Comparison of ENCODE assay signal across 29 mouse cellular contexts in the genomic region with DNA sequence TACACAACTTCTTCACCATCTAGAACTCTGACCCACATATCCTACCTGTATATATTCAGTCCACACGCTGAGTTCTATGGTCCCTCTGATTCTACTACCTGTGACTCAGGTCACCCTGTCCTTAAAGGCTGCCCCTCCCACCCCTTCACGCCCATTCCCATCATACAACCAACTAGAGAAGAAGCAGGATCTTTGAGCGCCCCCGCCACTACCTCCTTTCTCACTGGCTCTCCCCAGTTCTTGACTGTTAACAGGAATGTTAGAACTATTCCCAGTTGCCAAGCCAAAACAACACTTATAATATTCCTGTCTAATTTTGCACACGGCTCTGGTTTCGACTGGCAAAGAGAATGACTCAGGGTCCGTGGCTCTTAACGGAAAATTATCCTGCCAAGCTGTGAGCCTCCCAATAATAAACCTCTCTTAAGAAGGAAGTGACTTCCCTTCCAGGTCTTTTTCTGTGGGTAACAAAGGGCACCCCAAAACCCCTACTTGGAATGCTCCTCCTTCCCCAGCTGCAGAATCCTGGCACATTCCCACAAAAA. TPM values are rescaled to one million over a fixed set of nuclear protein-coding genes. Genes with fewer than 3 reads are reported as not detected.
DNase-seq lines count a peak whose midpoint lies in the region; ATAC-seq and TF ChIP-seq lines count a peak whose summit lies in the region.
"Had no signal": no experiment of that assay in that cellular context is flagged by ENCODE, and none has a peak within 500 bp of the region (broad histone marks: within the 10 kb centered on the region; RNA-seq: fewer than 3 reads in every experiment).

No protein-coding gene starts in this region.

- peak overlapping the region in 1 of 2 experiments; percentile 83; a peak in 1 of 4 replicates for H3K27ac ChIP-seq in heart, embryonic 14.5 days (replicated peaks in 1 of 2; ENCODE audit: control insufficient read depth in 1 of 2, insufficient read depth in 1 of 2, low read depth in 2 of 2, low read length in 2 of 2)
- peak overlapping the region; percentile 35; the same call in 1 of the 2 replicates for H3K27ac ChIP-seq in liver, adult 2 months (replicated peaks; ENCODE audit: insufficient read depth, low read depth, low read length)
- no peak overlapping the region for H3K27ac ChIP-seq in liver, embryonic 12.5 days
- no peak overlapping the region for H3K27ac ChIP-seq in embryonic facial prominence, embryonic 10.5 days (replicated peaks)
- H3K27ac ChIP-seq: embryonic facial prominence, embryonic 15.5 days; forebrain, embryonic 13.5 days; hindbrain, embryonic 10.5 days; hindbrain, embryonic 15.5 days; layer of hippocampus, adult 2 months; lung, embryonic 15.5 days; midbrain, embryonic 10.5 days; neural tube, embryonic 13.5 days had no signal

- no peak for TF ChIP-seq CTCF in liver, adult 2 months (IDR thresholded peaks at IDR 0.05; ENCODE audit: low read depth, low read length)

- H3K4me2 ChIP-seq in heart, embryonic 14.5 days (ENCODE audit: low read length), result peak overlapping the region; percentile 81; the same call in 1 of the 2 replicates
- no peak overlapping the region for H3K4me2 ChIP-seq in liver, embryonic 12.5 days
- peak overlapping the region; percentile 89 for H3K4me2 ChIP-seq in myocyte (ENCODE audit: low read depth)
- H3K4me2 ChIP-seq: embryonic facial prominence, embryonic 15.5 days; forebrain, embryonic 13.5 days; hindbrain, embryonic 15.5 days; lung, embryonic 15.5 days; neural tube, embryonic 13.5 days had no signal

- peaks cover 25% of the 10 kb centered on the region for H3K79me2 ChIP-seq in liver, adult 2 months (ENCODE audit: control insufficient read depth, insufficient read depth, low read length)
- no peaks in the 10 kb centered on the region for H3K79me2 ChIP-seq in myocyte (ENCODE audit: control insufficient read depth, insufficient read depth)

- H3K9ac ChIP-seq in heart, embryonic 14.5 days (ENCODE audit: low read length), result 0 out of 2 replicates have a peak overlapping the region, but pooled peaks have one; percentile 2
- H3K9ac ChIP-seq in liver, adult 2 months (ENCODE audit: low read depth, low read length), result peak overlapping the region; percentile 6; the same call in 1 of the 2 replicates
- H3K9ac ChIP-seq in liver, embryonic 12.5 days, result no peak overlapping the region
- H3K9ac ChIP-seq: embryonic facial prominence, embryonic 15.5 days; forebrain, embryonic 13.5 days; hindbrain, embryonic 15.5 days; liver, embryonic 15.5 days; lung, embryonic 15.5 days; neural tube, embryonic 13.5 days had no signal

- H3K4me1 ChIP-seq in heart, embryonic 14.5 days (ENCODE audit: control insufficient read depth in 2 of 2, insufficient read depth in 2 of 2, low read length in 2 of 2), result peaks cover 13 to 44% of the 10 kb centered on the region in 2 experiments
- peaks cover 40% of the 10 kb centered on the region for H3K4me1 ChIP-seq in liver, adult 2 months (ENCODE audit: control insufficient read depth, insufficient read depth, low read length)
- peaks cover 41% of the 10 kb centered on the region for H3K4me1 ChIP-seq in liver, embryonic 12.5 days
- peaks cover 17% of the 10 kb centered on the region for H3K4me1 ChIP-seq in embryonic facial prominence, embryonic 10.5 days

- TF ChIP-seq POLR2A in liver, adult 2 months (IDR thresholded peaks at IDR 0.05; ENCODE audit: extremely low read depth, insufficient read depth, low read length), result no peak
- TF ChIP-seq POLR2A in myocyte (IDR thresholded peaks at IDR 0.05; ENCODE audit: insufficient read length, low read depth), result no peak

- no peak overlapping the region for H3K4me3 ChIP-seq in heart, embryonic 14.5 days (ENCODE audit: control insufficient read depth in 1 of 2, insufficient read depth in 1 of 2, low read depth in 1 of 2, low read length in 2 of 2)
- H3K4me3 ChIP-seq in liver, adult 2 months (ENCODE audit: insufficient read depth, low read depth, low read length), result peak overlapping the region; percentile 55; the same call in 1 of the 2 replicates
- H3K4me3 ChIP-seq in liver, embryonic 12.5 days, result no peak overlapping the region
- peak overlapping the region; percentile 35 for H3K4me3 ChIP-seq in myocyte
- H3K4me3 ChIP-seq in embryonic facial prominence, embryonic 10.5 days, result no peak overlapping the region
- H3K4me3 ChIP-seq: embryonic facial prominence, embryonic 15.5 days; forebrain, embryonic 13.5 days; hindbrain, embryonic 10.5 days; hindbrain, embryonic 15.5 days; layer of hippocampus, adult 2 months; liver, embryonic 15.5 days; lung, embryonic 15.5 days; midbrain, embryonic 10.5 days; neural tube, embryonic 13.5 days had no signal

- no peak for ATAC-seq in heart, embryonic 14.5 days (ENCODE audit: insufficient number of reproducible peaks, insufficient read depth, low FRiP score, low read depth)
- ATAC-seq in liver, embryonic 12.5 days, result no peak
- ATAC-seq: forebrain, embryonic 13.5 days; inflammation-experienced regulatory T-cells, adult 6 months; Patski had no signal

- no peak overlapping the region for H3ac ChIP-seq in myocyte (ENCODE audit: control insufficient read depth, insufficient read length)

- DNase-seq in heart, postnatal 4 days, result no peak
- DNase-seq in liver, adult 2 months (ENCODE audit: extremely low read depth, low read depth, low spot score), result peak; percentile 72
- peak; percentile 26 for DNase-seq in NIH3T3 (ENCODE audit: low read depth)
- DNase-seq in embryonic facial prominence, embryonic 10.5 days (ENCODE audit: low spot score), result no peak
- DNase-seq: adrenal gland, postnatal 14 days; cerebellum, adult 18-20 months; cerebellum, postnatal 14 days; gastrocnemius, postnatal 25 days; kidney, adult 2 months; kidney, postnatal 36 days; left cerebral cortex, postnatal 4 days; right cerebral cortex, postnatal 4 days; thymus, adult 2 months; thymus, postnatal 36 days had no signal

- no peaks in the 10 kb centered on the region for H3K27me3 ChIP-seq in heart, embryonic 14.5 days (ENCODE audit: control insufficient read depth, insufficient read depth, low read length)
- H3K27me3 ChIP-seq in liver, adult 2 months (ENCODE audit: control insufficient read depth, insufficient read depth, low read length), result no peaks in the 10 kb centered on the region
- peaks cover 14% of the 10 kb centered on the region for H3K27me3 ChIP-seq in liver, embryonic 12.5 days (replicated peaks)
- peaks cover 39% of the 10 kb centered on the region for H3K27me3 ChIP-seq in myocyte (ENCODE audit: control insufficient read depth, insufficient read depth, insufficient read length)
- H3K27me3 ChIP-seq in embryonic facial prominence, embryonic 10.5 days (replicated peaks; ENCODE audit: low read depth, poor library complexity, severe bottlenecking), result peaks cover 7% of the 10 kb centered on the region; the same call in 1 of the 2 replicates
- H3K27me3 ChIP-seq: embryonic facial prominence, embryonic 15.5 days; liver, embryonic 15.5 days; lung, embryonic 15.5 days; Patski had no signal

- no peaks in the 10 kb centered on the region for H3K9me3 ChIP-seq in heart, embryonic 14.5 days (ENCODE audit: control insufficient read depth, low read length)
- no peaks in the 10 kb centered on the region for H3K9me3 ChIP-seq in liver, embryonic 12.5 days (replicated peaks)
- no peaks in the 10 kb centered on the region for H3K9me3 ChIP-seq in embryonic facial prominence, embryonic 10.5 days
- H3K9me3 ChIP-seq: embryonic facial prominence, embryonic 15.5 days; forebrain, embryonic 13.5 days; G1E; hindbrain, embryonic 10.5 days; hindbrain, embryonic 15.5 days; liver, embryonic 15.5 days; lung, embryonic 15.5 days; midbrain, embryonic 10.5 days; neural tube, embryonic 13.5 days had no signal

- no peaks in the 10 kb centered on the region for H3K36me3 ChIP-seq in heart, embryonic 14.5 days (ENCODE audit: control insufficient read depth, insufficient read depth, low read length)
- H3K36me3 ChIP-seq in liver, adult 2 months (ENCODE audit: control insufficient read depth, insufficient read depth, low read length), result no peaks in the 10 kb centered on the region
- H3K36me3 ChIP-seq in liver, embryonic 12.5 days, result no peaks in the 10 kb centered on the region
- H3K36me3 ChIP-seq in myocyte (ENCODE audit: control insufficient read depth, insufficient read depth), result no peaks in the 10 kb centered on the region
- H3K36me3 ChIP-seq in embryonic facial prominence, embryonic 10.5 days (replicated peaks), result no peaks in the 10 kb centered on the region
- H3K36me3 ChIP-seq: embryonic facial prominence, embryonic 15.5 days; G1E; hindbrain, embryonic 10.5 days; hindbrain, embryonic 15.5 days; liver, embryonic 15.5 days; lung, embryonic 15.5 days; midbrain, embryonic 10.5 days; neural tube, embryonic 13.5 days had no signal

- 68% methylated on average over 8 of the region's 8 CpGs for whole genome bisulfite sequencing in heart, embryonic 14.5 days
- WGBS in liver, adult 2 months, result 21% methylated on average over 8 of the region's 8 CpGs
- WGBS in liver, embryonic 12.5 days (ENCODE audit: insufficient replicate concordance), result 72% methylated on average over 8 of the region's 8 CpGs
- WGBS in embryonic facial prominence, embryonic 10.5 days, result 79% methylated on average over 8 of the region's 8 CpGs

TF ChIP-seq in myocyte, 11 proteins besides CTCF, POLR2A, EP300 and RAD21:
- TF ChIP-seq POLR2AphosphoS2 (IDR thresholded peaks at IDR 0.05; ENCODE audit: insufficient read length, low read depth), result no peak
- TF ChIP-seq SRF (IDR thresholded peaks at IDR 0.05; ENCODE audit: control insufficient read depth, insufficient read length, low read depth), result no peak
- TF ChIP-seq CEBPB (IDR thresholded peaks at IDR 0.05; ENCODE audit: insufficient read depth, poor library complexity, severe bottlenecking), result no peak
- no peak for TF ChIP-seq MYOG (IDR thresholded peaks at IDR 0.05; ENCODE audit: control insufficient read depth in 1 of 3, insufficient read depth in 1 of 3, insufficient read length in 2 of 3, low read depth in 2 of 3)
- no peak for TF ChIP-seq REST (IDR thresholded peaks at IDR 0.05; ENCODE audit: insufficient read depth, insufficient read length)
- no peak for TF ChIP-seq TCF12 (IDR thresholded peaks at IDR 0.05; ENCODE audit: insufficient read depth, poor library complexity, severe bottlenecking)
- TF ChIP-seq USF1 (IDR thresholded peaks at IDR 0.05; ENCODE audit: low read depth), result no peak
- no peak for TF ChIP-seq MAX (IDR thresholded peaks at IDR 0.05; ENCODE audit: low read depth)
- TF ChIP-seq MYOD1 (IDR thresholded peaks at IDR 0.05; ENCODE audit: control insufficient read depth in 1 of 3, insufficient read length in 2 of 3, low read depth in 2 of 3), result no peak
- no peak for TF ChIP-seq E2F4 (IDR thresholded peaks at IDR 0.05; ENCODE audit: insufficient read depth)
- TF ChIP-seq TCF3 (IDR thresholded peaks at IDR 0.05; ENCODE audit: insufficient read length, low read depth), result no peak

RNA-seq across cellular contexts. Expression of gene Coq8a, which starts 5.9 kb away (rescaled TPM):
- 51.2 and 58.8 TPM in 2 replicates for polyA plus RNA-seq in heart, embryonic 14.5 days (2014; fragmentation: Nextera tagmentation; extraction: Ambion mirVana)
- 100 to 1,000 TPM; 232 to 252 TPM for total RNA-seq in heart, postnatal 4 days (2021)
- 137 and 197 TPM in 2 replicates for total RNA-seq in liver, adult 2 months (2014; rRNA removed)
- polyA plus RNA-seq in liver, adult 2 months (2012; rRNA removed), result 387 and 444 TPM in 2 replicates
- polyA plus RNA-seq in liver, embryonic 12.5 days (2016; fragmentation: Nextera tagmentation; extraction: Ambion mirVana), result 5.0 and 7.8 TPM in 2 replicates
- 79.8 TPM for polyA plus RNA-seq in myocyte (2012; fragmentation: generic; extraction: Trizol)
- polyA plus RNA-seq in embryonic facial prominence, embryonic 10.5 days (2016; fragmentation: Nextera tagmentation; extraction: Ambion mirVana), result 1.7 and 2.6 TPM in 2 replicates

Comparison
In these comparisons a context has a peak if more than half of its experiments do, and no peak if none do; other contexts are left out.
1. H3K4me3 ChIP-seq: peak in liver, adult 2 months (single experiment) and myocyte (single experiment); none in heart, embryonic 14.5 days (0 of 2), liver, embryonic 12.5 days (single experiment) and embryonic facial prominence, embryonic 10.5 days (single experiment).
2. DNase-seq: peak in liver, adult 2 months (single experiment) and NIH3T3 (single experiment); none in heart, postnatal 4 days (single experiment) and embryonic facial prominence, embryonic 10.5 days (single experiment).